Mouse (Mus musculus): ENCODE results near the gene Lrrc75a. TPM values are rescaled to one million over a fixed set of nuclear protein-coding genes. Genes with fewer than 3 reads are reported as not detected.

Gene Lrrc75a
- total RNA-seq, 2 experiments from 2014 or later: 18.0 to 20.0 TPM

- intact Hi-C loops (cut with DNase I): no loop called here
- no peak for DNase-seq (ENCODE audit: low spot score in 2 of 2)
Measured at GRCm38 (mm10) chr11:62565747-62566146, 82.6 kb downstream of the Lrrc75a start.

- intact Hi-C loops (cut with DNase I): no loop called here
- DNase-seq (ENCODE audit: low spot score in 2 of 2): no peak
Measured at GRCm38 (mm10) chr11:62563590-62563989, 84.7 kb downstream of the Lrrc75a start.

- DNase-seq (ENCODE audit: low spot score in 2 of 2): no peak
- intact Hi-C loops (cut with DNase I): no loop called here
Measured at GRCm38 (mm10) chr11:62560463-62561016, 87.8 kb downstream of the Lrrc75a start.

GRCm38 (mm10) chr11:62558961-62559646 is 89.2 kb downstream of the Lrrc75a start:
- no peak for DNase-seq (ENCODE audit: low spot score in 2 of 2)
- intact Hi-C loops (cut with DNase I): no loop called here

GRCm38 (mm10) chr11:62558152-62558551 is 90.2 kb downstream of the Lrrc75a start:
- no peak for DNase-seq (ENCODE audit: low spot score in 2 of 2)
- intact Hi-C loops (cut with DNase I): no loop called here

- intact Hi-C loops (cut with DNase I): no loop called here
Measured at GRCm38 (mm10) chr11:62557205-62557604, 91.1 kb downstream of the Lrrc75a start.

DNA sequence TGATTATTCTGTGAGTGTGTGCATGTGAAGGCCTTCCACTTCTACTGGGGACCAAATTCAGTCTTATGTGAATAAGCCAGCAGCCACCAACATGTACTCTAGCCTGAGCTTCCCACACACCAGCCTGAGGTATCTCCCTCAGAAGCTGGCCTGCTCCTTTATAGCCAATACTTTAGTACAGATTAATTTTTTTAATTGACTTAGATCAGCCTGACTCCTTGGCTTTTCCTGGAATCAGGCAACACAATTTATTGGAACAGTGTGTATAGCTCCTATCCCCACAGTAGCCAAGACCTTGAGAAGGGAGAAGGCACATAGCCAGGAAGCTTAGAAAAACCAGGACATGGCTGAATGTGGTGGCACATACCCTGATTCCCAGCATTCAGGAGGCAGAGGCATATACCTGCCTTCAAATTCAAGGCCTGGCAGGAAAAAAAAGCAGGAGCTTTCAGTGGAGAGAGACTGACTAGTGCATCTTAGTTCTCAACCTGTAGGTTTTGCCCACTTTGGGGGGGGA is 92.4 kb downstream of the Lrrc75a start:
- DNase-seq (ENCODE audit: low spot score in 2 of 2): no peak
- intact Hi-C loops (cut with DNase I): no loop called here

More at GRCm38 (mm10) chr11:62557205-62557604, 91.1 kb downstream of the Lrrc75a start:
- DNase-seq (ENCODE audit: low spot score in 2 of 2): no peak

DNA sequence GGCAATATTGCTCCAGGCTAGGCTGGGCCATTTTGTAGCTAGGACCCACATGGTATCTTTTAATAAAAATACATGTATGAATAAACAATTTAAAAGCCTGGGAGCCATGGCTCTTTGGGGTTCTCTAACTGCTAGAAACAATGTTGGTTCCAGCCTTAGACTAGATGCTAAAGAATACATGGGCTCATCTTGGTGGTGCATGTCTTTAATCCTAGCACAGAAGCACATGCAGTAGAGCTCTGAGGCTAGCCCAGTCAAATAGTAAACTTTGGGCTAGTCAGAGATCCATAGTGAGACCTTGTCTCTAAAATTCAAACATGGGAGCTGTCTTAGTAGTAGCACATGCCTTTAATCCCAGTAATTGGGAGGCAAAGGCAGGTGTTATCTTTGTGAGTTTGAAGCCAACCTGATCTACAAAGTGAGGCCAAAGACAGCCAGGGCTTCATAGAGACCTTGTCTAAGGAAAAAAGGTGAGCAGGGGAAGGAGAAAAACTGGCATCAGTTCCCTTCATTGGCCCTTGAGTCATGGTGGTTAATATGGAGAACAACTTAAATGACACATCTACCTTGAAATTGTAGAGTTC is 93.3 kb downstream of the Lrrc75a start:
- intact Hi-C loops (cut with DNase I): no loop called here
- no peak for DNase-seq (ENCODE audit: low spot score in 2 of 2)

Other genes with a start within 250 kb of the Lrrc75a start
- 1 to 10 TPM; 5.6 to 7.6 TPM for gene Pigl, start 190.1 kb downstream of the Lrrc75a start, total RNA-seq (2021)
- 100 to 1,000 TPM; 267 to 273 TPM for gene Ncor1, start 190.0 kb downstream of the Lrrc75a start, total RNA-seq (2021)
- gene Cenpv, start 109.3 kb downstream of the Lrrc75a start, total RNA-seq (2021): 10 to 100 TPM; 41.4 to 44.3 TPM
- 1,000 to 10,000 TPM; 1,728 to 1,830 TPM for gene Ubb, start 97.4 kb downstream of the Lrrc75a start, total RNA-seq (2021)
- gene Trpv2, start 74.0 kb downstream of the Lrrc75a start, total RNA-seq (2021): 10 to 100 TPM; 16.6 to 18.7 TPM
- 10 to 100 TPM; 18.4 to 20.2 TPM for gene Mmgt2, start 141 bp upstream of the Lrrc75a start, total RNA-seq (2021)
- 10 to 100 TPM; 16.5 to 16.6 TPM for gene Zfp287, start 83.4 kb upstream of the Lrrc75a start, total RNA-seq (2021)
- gene Gm10428, start 104.6 kb upstream of the Lrrc75a start, total RNA-seq (2021): not detected
- gene Zfp286, start 140.9 kb upstream of the Lrrc75a start, total RNA-seq (2021): 10 to 100 TPM; 21.1 to 22.5 TPM
- 1 to 10 TPM; 2.0 to 3.2 TPM for gene Trim16, start 171.7 kb upstream of the Lrrc75a start, total RNA-seq (2021)
- under 1 TPM; 0.39 to 0.57 TPM for gene Fbxw10, start 198.5 kb upstream of the Lrrc75a start, total RNA-seq (2021)
- 10 to 100 TPM; 28.3 to 31.0 TPM for gene Tvp23b, start 230.9 kb upstream of the Lrrc75a start, total RNA-seq (2021)